Mouse (Mus musculus) ovary, postnatal 14 days (tissue): ENCODE results near the gene Ythdf2.
A peak's percentile ranks its signal among the peaks of the same experiment; 100 is the strongest.

Experiments used
- DNase-seq: peaks from one replicate; pipeline ENCODE4 v3.0.0; 2022; ENCODE audit warnings: low spot score

Gene Ythdf2

GRCm38 (mm10) chr4:132209299-132209698, 2.8 kb downstream of the Ythdf2 start:
- DNase-seq: no peak

GRCm38 (mm10) chr4:132207280-132207679, 4.8 kb downstream of the Ythdf2 start:
- DNase-seq: no peak

GRCm38 (mm10) chr4:132198771-132199170, 13.3 kb downstream of the Ythdf2 start:
- DNase-seq: no peak

- no peak for DNase-seq
Observed at GRCm38 (mm10) chr4:132198285-132198712, 13.8 kb downstream of the Ythdf2 start.

GRCm38 (mm10) chr4:132194975-132195374, 17.1 kb downstream of the Ythdf2 start:
- DNase-seq: no peak

- no peak for DNase-seq
Observed at GRCm38 (mm10) chr4:132194373-132194772, 17.7 kb downstream of the Ythdf2 start.

- no peak for DNase-seq
Observed at GRCm38 (mm10) chr4:132187826-132188401, 24.2 kb downstream of the Ythdf2 start.

GRCm38 (mm10) chr4:132183162-132183561, 28.9 kb downstream of the Ythdf2 start:
- DNase-seq: no peak

- DNase-seq: no peak
Observed at GRCm38 (mm10) chr4:132181721-132182658, 30.1 kb downstream of the Ythdf2 start.

GRCm38 (mm10) chr4:132180710-132181109, 31.4 kb downstream of the Ythdf2 start:
- DNase-seq: peak; percentile 25

- DNase-seq: peak; percentile 59
Observed at GRCm38 (mm10) chr4:132178630-132179059, 33.5 kb downstream of the Ythdf2 start.

- no peak for DNase-seq
Observed at GRCm38 (mm10) chr4:132176474-132176873, 35.6 kb downstream of the Ythdf2 start.

- no peak for DNase-seq
Observed at GRCm38 (mm10) chr4:132170891-132171290, 41.2 kb downstream of the Ythdf2 start.

- no peak for DNase-seq
Observed at GRCm38 (mm10) chr4:132169761-132170160, 42.3 kb downstream of the Ythdf2 start.

GRCm38 (mm10) chr4:132169271-132169670, 42.8 kb downstream of the Ythdf2 start:
- no peak for DNase-seq

- no peak for DNase-seq
Observed at GRCm38 (mm10) chr4:132167436-132167835, 44.7 kb downstream of the Ythdf2 start.

GRCm38 (mm10) chr4:132166350-132167290, 45.5 kb downstream of the Ythdf2 start:
- DNase-seq: no peak

- no peak for DNase-seq
Observed at GRCm38 (mm10) chr4:132165691-132166090, 46.4 kb downstream of the Ythdf2 start.

GRCm38 (mm10) chr4:132156941-132157622, 55.0 kb downstream of the Ythdf2 start:
- no peak for DNase-seq

GRCm38 (mm10) chr4:132154877-132155670, 57.0 kb downstream of the Ythdf2 start:
- DNase-seq: no peak

- no peak for DNase-seq
Observed at GRCm38 (mm10) chr4:132151673-132152072, 60.4 kb downstream of the Ythdf2 start.
